Mouse (Mus musculus) urinary bladder, adult 18-20 months (tissue): ENCODE measurements around the gene Krt28.

Experiments
- DNase-seq, 2 experiments: peaks; one replicate each; pipeline ENCODE4 v3.0.0; 2022; ENCODE audit warnings: low spot score in 2 of 2, mixed read lengths in 2 of 2

Gene Krt28

GRCm38 (mm10) chr11:99366791-99367190 lies 7.9 kb downstream of the Krt28 start:
- DNase-seq = no peak

- DNase-seq = no peak
Measured at GRCm38 (mm10) chr11:99364412-99364811, 10.3 kb downstream of the Krt28 start.

GRCm38 (mm10) chr11:99361423-99361822 lies 13.3 kb downstream of the Krt28 start:
- DNase-seq = no peak

- DNase-seq = no peak
Measured at GRCm38 (mm10) chr11:99351004-99351403, 23.7 kb downstream of the Krt28 start, which contains the start of gene Krt27. Gene Krt27 (minus strand): TSS chr11:99351104.

- DNase-seq = no peak
Measured at GRCm38 (mm10) chr11:99339299-99339847, 35.3 kb downstream of the Krt28 start.

- DNase-seq = no peak
Measured at GRCm38 (mm10) chr11:99337866-99338265, 36.8 kb downstream of the Krt28 start, which contains the start of gene Krt26. Gene Krt26 (minus strand): TSS chr11:99337966.

GRCm38 (mm10) chr11:99333426-99333825 lies 41.3 kb downstream of the Krt28 start:
- no peak for DNase-seq

- DNase-seq = no peak
Measured at GRCm38 (mm10) chr11:99329655-99330054, 45.0 kb downstream of the Krt28 start.

GRCm38 (mm10) chr11:99322851-99323250 lies 51.9 kb downstream of the Krt28 start, which contains the start of gene Krt25:
Gene Krt25 (minus strand): TSS chr11:99322951.
- no peak for DNase-seq

GRCm38 (mm10) chr11:99321094-99321493 lies 53.6 kb downstream of the Krt28 start:
- DNase-seq = no peak

- DNase-seq = no peak
Measured at GRCm38 (mm10) chr11:99319127-99319526, 55.6 kb downstream of the Krt28 start.

- no peak for DNase-seq
Measured at GRCm38 (mm10) chr11:99316543-99316942, 58.2 kb downstream of the Krt28 start.
